Mouse (Mus musculus): Measurements from ENCODE around the gene Gm3278.
"Not testable (repeated sequence)": the region's sequence is repeated elsewhere in the genome, so short reads cannot be mapped to it uniquely, and the experiment has no call there.

The Gm3278 gene

DNA sequence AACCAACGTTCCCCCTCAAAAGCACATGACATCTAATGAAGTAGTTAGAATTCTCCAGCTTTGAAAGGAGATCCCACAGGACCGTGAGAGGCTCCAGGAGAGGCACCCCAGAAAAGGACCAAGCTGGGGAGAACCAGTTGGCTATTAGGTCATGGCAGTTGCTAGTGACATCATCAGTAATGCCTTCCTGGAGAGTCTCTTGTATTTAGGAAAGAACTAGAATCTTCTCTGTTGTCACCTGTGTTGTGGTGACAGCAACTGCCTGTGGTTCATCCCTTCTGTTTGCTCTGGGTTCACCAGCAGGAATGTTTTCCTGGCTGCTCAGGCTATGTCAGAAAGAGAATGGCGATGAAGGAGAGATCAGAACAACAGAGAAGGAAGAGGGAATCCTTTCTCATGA, at the start of gene Gm3278:
Gm3278 (plus strand) TSS at position 301 of the 400 bp plus-strand sequence.
- not testable (repeated sequence) for DNase-seq (ENCODE audit: low read depth, low spot score)

DNA sequence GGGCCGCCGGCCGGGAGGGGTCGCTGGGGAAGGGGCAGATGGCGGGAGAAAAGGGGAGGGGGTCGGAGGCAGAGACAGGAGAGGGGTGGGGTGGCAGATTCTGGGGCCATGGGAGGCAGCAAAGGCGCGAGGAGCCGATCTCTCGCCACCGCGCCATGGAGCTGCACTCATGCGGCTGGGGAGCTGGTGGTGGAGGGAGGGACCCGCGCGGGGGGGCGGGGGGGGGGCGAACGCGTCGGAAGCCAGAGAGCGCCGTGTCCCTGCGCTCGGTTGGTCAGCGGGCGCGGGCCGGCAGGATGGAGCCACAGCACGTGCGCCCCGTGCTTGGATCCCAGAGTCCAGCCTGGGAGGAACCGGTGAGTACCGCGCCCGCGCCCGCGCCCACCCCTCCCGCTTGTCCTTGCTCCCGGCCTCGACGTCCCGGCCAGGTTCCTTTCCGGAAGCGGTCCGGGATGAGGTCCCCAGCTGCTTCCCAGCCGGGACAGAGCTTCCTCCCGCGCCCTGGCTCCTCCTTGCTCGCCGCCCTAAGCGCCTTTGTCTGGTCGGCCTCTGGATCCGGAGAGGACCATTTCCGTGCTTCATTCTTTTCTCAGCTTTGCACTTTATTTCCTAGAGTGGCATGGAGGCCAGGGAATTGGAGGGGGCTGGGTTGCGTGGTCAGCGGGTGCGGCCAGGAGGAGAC, 36.8 kb upstream of the Gm3278 start, which contains the start of gene Gm3264:
Gm3264 (plus strand) TSS at position 278 of the 682 bp plus-strand sequence.
- DNase-seq (ENCODE audit: low read depth, low spot score) = not testable (repeated sequence)

Measured in c-Kit-negative CD71-positive TER-119-positive erythroid progenitor cells, embryonic 14.5 days (primary cell).